Mouse (Mus musculus): ENCODE data around the gene Ube2l6. TPM values are rescaled to one million over a fixed set of nuclear protein-coding genes. Genes with fewer than 3 reads are reported as not detected.

Gene Ube2l6
- total and polyA plus RNA-seq, 2 experiments: 44.3 to 106 TPM

GRCm38 (mm10) chr2:84838993-84839980, 40.7 kb downstream of the Ube2l6 start:
- TF ChIP-seq POLR2A (IDR thresholded peaks at IDR 0.05; ENCODE audit: extremely low read depth, insufficient read depth, low read length) (0 out of 2 replicates have a peak, but pooled peaks have one; percentile 5), CTCF (IDR thresholded peaks at IDR 0.05; ENCODE audit: low read depth, low read length) (no peak)
- H3K4me3 ChIP-seq (ENCODE audit: insufficient read depth, low read depth, low read length): peak overlapping the region; percentile 68
- no peaks in the 10 kb centered on the region for H3K36me3 ChIP-seq (ENCODE audit: control insufficient read depth, insufficient read depth, low read length)
- WGBS: 2% methylated on average over 47 of the region's 47 CpGs
- H3K9ac ChIP-seq (ENCODE audit: low read depth, low read length): peak overlapping the region; percentile 83
- H3K4me1 ChIP-seq (ENCODE audit: control insufficient read depth, insufficient read depth, low read length): 0 out of 2 replicates have a peak, but pooled peaks cover 5% of the 10 kb centered on the region
- no peaks in the 10 kb centered on the region for H3K27me3 ChIP-seq (ENCODE audit: control insufficient read depth, insufficient read depth, low read length)
- H3K27ac ChIP-seq (replicated peaks; ENCODE audit: insufficient read depth, low read depth, low read length): no peak overlapping the region
- DNase-seq (ENCODE audit: extremely low read depth, low read depth, low spot score): peak; percentile 23
- 0 out of 2 replicates have a peak, but pooled peaks cover 4% of the 10 kb centered on the region for H3K79me2 ChIP-seq (ENCODE audit: control insufficient read depth, insufficient read depth, low read length)

- under 1% methylated on average over 54 of the region's 54 CpGs for WGBS
- H3K4me1 ChIP-seq (ENCODE audit: control insufficient read depth, insufficient read depth, low read length): 0 out of 2 replicates have a peak, but pooled peaks cover 5% of the 10 kb centered on the region
These were observed 41.6 kb downstream of the Ube2l6 start for GRCm38 (mm10) chr2:84840016-84840747.

GRCm38 (mm10) chr2:84840748-84841563, 42.3 kb downstream of the Ube2l6 start:
- H3K4me1 ChIP-seq (ENCODE audit: control insufficient read depth, insufficient read depth, low read length): 0 out of 2 replicates have a peak, but pooled peaks cover 5% of the 10 kb centered on the region

More at GRCm38 (mm10) chr2:84840016-84840747, 41.6 kb downstream of the Ube2l6 start:
- Histone ChIP-seq H3K27me3 (ENCODE audit: control insufficient read depth, insufficient read depth, low read length) (no peaks in the 10 kb centered on the region), H3K36me3 (ENCODE audit: control insufficient read depth, insufficient read depth, low read length) (no peaks in the 10 kb centered on the region), H3K79me2 (ENCODE audit: control insufficient read depth, insufficient read depth, low read length) (0 out of 2 replicates have a peak, but pooled peaks cover 4% of the 10 kb centered on the region), H3K9ac (ENCODE audit: low read depth, low read length) (peak overlapping the region; percentile 83), H3K4me3 (ENCODE audit: insufficient read depth, low read depth, low read length) (peak overlapping the region; percentile 68), H3K27ac (replicated peaks; ENCODE audit: insufficient read depth, low read depth, low read length) (no peak overlapping the region)
- TF ChIP-seq CTCF (IDR thresholded peaks at IDR 0.05; ENCODE audit: low read depth, low read length) (no peak), POLR2A (IDR thresholded peaks at IDR 0.05; ENCODE audit: extremely low read depth, insufficient read depth, low read length) (no peak)
- peak; percentile 39 for DNase-seq (ENCODE audit: extremely low read depth, low read depth, low spot score)

GRCm38 (mm10) chr2:84841905-84842304, 43.3 kb downstream of the Ube2l6 start:
- H3K4me1 ChIP-seq (ENCODE audit: control insufficient read depth, insufficient read depth, low read length): 0 out of 2 replicates have a peak, but pooled peaks cover 4% of the 10 kb centered on the region
- H3K4me3 ChIP-seq (ENCODE audit: insufficient read depth, low read depth, low read length): no peak overlapping the region
- 0 out of 2 replicates have a peak, but pooled peaks cover 4% of the 10 kb centered on the region for H3K79me2 ChIP-seq (ENCODE audit: control insufficient read depth, insufficient read depth, low read length)
- no peak for DNase-seq (ENCODE audit: extremely low read depth, low read depth, low spot score)
- no peak for TF ChIP-seq CTCF (IDR thresholded peaks at IDR 0.05; ENCODE audit: low read depth, low read length)
- no peak for TF ChIP-seq POLR2A (IDR thresholded peaks at IDR 0.05; ENCODE audit: extremely low read depth, insufficient read depth, low read length)
- no peak overlapping the region for H3K27ac ChIP-seq (replicated peaks; ENCODE audit: insufficient read depth, low read depth, low read length)
- H3K27me3 ChIP-seq (ENCODE audit: control insufficient read depth, insufficient read depth, low read length): no peaks in the 10 kb centered on the region
- no peaks in the 10 kb centered on the region for H3K36me3 ChIP-seq (ENCODE audit: control insufficient read depth, insufficient read depth, low read length)
- no peak overlapping the region for H3K9ac ChIP-seq (ENCODE audit: low read depth, low read length)

More at GRCm38 (mm10) chr2:84840748-84841563, 42.3 kb downstream of the Ube2l6 start:
- H3K79me2 ChIP-seq (ENCODE audit: control insufficient read depth, insufficient read depth, low read length): 0 out of 2 replicates have a peak, but pooled peaks cover 4% of the 10 kb centered on the region
- no peak for DNase-seq (ENCODE audit: extremely low read depth, low read depth, low spot score)
- TF ChIP-seq CTCF (IDR thresholded peaks at IDR 0.05; ENCODE audit: low read depth, low read length) (no peak), POLR2A (IDR thresholded peaks at IDR 0.05; ENCODE audit: extremely low read depth, insufficient read depth, low read length) (no peak)
- peak overlapping the region; percentile 83 for H3K9ac ChIP-seq (ENCODE audit: low read depth, low read length)
- H3K36me3 ChIP-seq (ENCODE audit: control insufficient read depth, insufficient read depth, low read length): no peaks in the 10 kb centered on the region
- WGBS: 14% methylated on average over 17 of the region's 17 CpGs
- peak overlapping the region; percentile 68 for H3K4me3 ChIP-seq (ENCODE audit: insufficient read depth, low read depth, low read length)
- H3K27ac ChIP-seq (replicated peaks; ENCODE audit: insufficient read depth, low read depth, low read length): no peak overlapping the region
- no peaks in the 10 kb centered on the region for H3K27me3 ChIP-seq (ENCODE audit: control insufficient read depth, insufficient read depth, low read length)

GRCm38 (mm10) chr2:84843654-84844053, 45.0 kb downstream of the Ube2l6 start:
- Histone ChIP-seq H3K79me2 (ENCODE audit: control insufficient read depth, insufficient read depth, low read length) (0 out of 2 replicates have a peak, but pooled peaks cover 4% of the 10 kb centered on the region), H3K4me3 (ENCODE audit: insufficient read depth, low read depth, low read length) (no peak overlapping the region), H3K27ac (replicated peaks; ENCODE audit: insufficient read depth, low read depth, low read length) (no peak overlapping the region), H3K9ac (ENCODE audit: low read depth, low read length) (no peak overlapping the region), H3K4me1 (ENCODE audit: control insufficient read depth, insufficient read depth, low read length) (0 out of 2 replicates have a peak, but pooled peaks cover 4% of the 10 kb centered on the region), H3K36me3 (ENCODE audit: control insufficient read depth, insufficient read depth, low read length) (no peaks in the 10 kb centered on the region), H3K27me3 (ENCODE audit: control insufficient read depth, insufficient read depth, low read length) (no peaks in the 10 kb centered on the region)
- no peak for DNase-seq (ENCODE audit: extremely low read depth, low read depth, low spot score)
- TF ChIP-seq CTCF (IDR thresholded peaks at IDR 0.05; ENCODE audit: low read depth, low read length): no peak
- 88% methylated on average over 6 of the region's 6 CpGs for WGBS
